Mouse (Mus musculus) common myeloid progenitor, adult 5-6 weeks (primary cell): ENCODE measurements around the gene Klhl40. TPM values are rescaled to one million over a fixed set of nuclear protein-coding genes. Genes with fewer than 3 reads are reported as not detected.

Source experiments
- ATAC-seq: replicated peaks from 2 replicates; pipeline ENCODE4 v1.8.0; 2016; ENCODE audit warnings: low read depth, mild to moderate bottlenecking, moderate TSS enrichment, inconsistent platforms; ENCODE audit not compliant: poor library complexity, severe bottlenecking
- total RNA-seq: library from RNA; stranded (forward); fragments of 200-1000, 187-1606 nt; gene quantifications from 2 replicates; pipeline ENCODE4 v1.2.3, GENCODE M21; 2017

The Klhl40 gene
- total RNA-seq = 0.59 TPM in 1 of 2 replicates, not detected in the other

GRCm38 (mm10) chr9:121777484-121778065 is at the start of gene Klhl40:
Klhl40 (plus strand) TSS chr9:121777607.
- peak; percentile 24; the same call in 1 of the 2 replicates for ATAC-seq

- ATAC-seq = no peak
Observed at GRCm38 (mm10) chr9:121740490-121740889, 36.9 kb upstream of the Klhl40 start.

- ATAC-seq = no peak
Observed at GRCm38 (mm10) chr9:121741168-121741567, 36.2 kb upstream of the Klhl40 start.

- ATAC-seq = 0 out of 2 replicates have a peak, but pooled peaks have one; percentile 36
Observed at GRCm38 (mm10) chr9:121744051-121744450, 33.4 kb upstream of the Klhl40 start.

GRCm38 (mm10) chr9:121752774-121753173 is 24.6 kb upstream of the Klhl40 start:
- ATAC-seq = no peak

GRCm38 (mm10) chr9:121754624-121755023 is 22.8 kb upstream of the Klhl40 start:
- no peak for ATAC-seq

GRCm38 (mm10) chr9:121756785-121757184 is 20.6 kb upstream of the Klhl40 start:
- no peak for ATAC-seq

- peak; percentile 75 for ATAC-seq
Observed at GRCm38 (mm10) chr9:121757432-121757831, 20.0 kb upstream of the Klhl40 start.

- 0 out of 2 replicates have a peak, but pooled peaks have one; percentile 5 for ATAC-seq
Observed at GRCm38 (mm10) chr9:121757835-121758814, 19.3 kb upstream of the Klhl40 start.

GRCm38 (mm10) chr9:121759091-121760081 is 18.0 kb upstream of the Klhl40 start, which contains the start of gene Zfp651:
Zfp651 (plus strand) TSS chr9:121759330.
- no peak for ATAC-seq

- peak; percentile 15; the same call in 1 of the 2 replicates for ATAC-seq
Observed at GRCm38 (mm10) chr9:121760271-121761090, 16.9 kb upstream of the Klhl40 start.

- ATAC-seq = no peak
Observed at GRCm38 (mm10) chr9:121761091-121761665, 16.2 kb upstream of the Klhl40 start.

- ATAC-seq = no peak
Observed at GRCm38 (mm10) chr9:121761787-121762186, 15.6 kb upstream of the Klhl40 start.

GRCm38 (mm10) chr9:121762248-121762647 is 15.2 kb upstream of the Klhl40 start:
- no peak for ATAC-seq

GRCm38 (mm10) chr9:121762761-121763160 is 14.6 kb upstream of the Klhl40 start:
- ATAC-seq = no peak

- ATAC-seq = no peak
Observed at GRCm38 (mm10) chr9:121763716-121764115, 13.7 kb upstream of the Klhl40 start.

- peak; percentile 53 for ATAC-seq
Observed at GRCm38 (mm10) chr9:121765166-121765855, 12.1 kb upstream of the Klhl40 start.

- ATAC-seq = no peak
Observed at GRCm38 (mm10) chr9:121772412-121772811, 5.0 kb upstream of the Klhl40 start.
